Mouse (Mus musculus) forebrain, embryonic 14.5 days (tissue): ENCODE results near the gene Ccnb1ip1. TPM values are rescaled to one million over a fixed set of nuclear protein-coding genes. Genes with fewer than 3 reads are reported as not detected.
A peak's percentile ranks its signal among the peaks of the same experiment; 100 is the strongest.

Source experiments
- ATAC-seq: fragments of 200-750 bp; cut with Nextera tagmentation; 2 replicates; pipeline ENCODE4 v1.8.0; 2017; ENCODE audit warnings: mild to moderate bottlenecking, moderate library complexity
- DNase-seq: peaks from one replicate; pipeline ENCODE4 v3.0.0-alpha.2; 2015; ENCODE audit warnings: low spot score
- H3K27ac ChIP-seq: fragments of 300-500 bp; sonication (generic); 2 replicates; pipeline ENCODE4 v1.5.1; 2014; ENCODE audit warnings: low read depth, mild to moderate bottlenecking, control low read depth, low read length, moderate library complexity
- H3K27me3 ChIP-seq: fragments of 300-500 bp; sonication (generic); replicated peaks from 2 replicates; pipeline ENCODE4 v1.6.1; 2014; ENCODE audit warnings: low read length, control low read depth, mixed read lengths; ENCODE audit not compliant: control insufficient read depth, insufficient read depth
- H3K36me3 ChIP-seq: fragments of 300-500 bp; sonication (generic); 2 replicates; pipeline ENCODE4 v1.6.1; 2014; ENCODE audit warnings: low read length, control low read depth; ENCODE audit not compliant: control insufficient read depth, insufficient read depth
- H3K4me1 ChIP-seq: fragments of 300-500 bp; sonication (generic); 2 replicates; pipeline ENCODE4 v1.6.1; 2014; ENCODE audit warnings: antibody characterized with exemption, low read length, control low read depth; ENCODE audit not compliant: control insufficient read depth, insufficient read depth
- H3K4me2 ChIP-seq: fragments of 300-500 bp; sonication (generic); 2 replicates; pipeline ENCODE4 v1.6.1; 2014; ENCODE audit warnings: mild to moderate bottlenecking, control low read depth, low read length
- H3K4me3 ChIP-seq: fragments of 300-500 bp; sonication (generic); 2 replicates; pipeline ENCODE4 v1.5.1; 2014; ENCODE audit warnings: low read depth, low read length, control low read depth
- H3K9ac ChIP-seq: fragments of 300-500 bp; sonication (generic); 2 replicates; pipeline ENCODE4 v1.6.1; 2014; ENCODE audit warnings: mild to moderate bottlenecking, low read length, control low read depth, moderate library complexity
- H3K9me3 ChIP-seq: fragments of 300-500 bp; sonication (generic); replicated peaks from 2 replicates; pipeline ENCODE4 v1.6.1; 2016; ENCODE audit warnings: low read length, control low read depth, mixed read lengths; ENCODE audit not compliant: control insufficient read depth
- WGBS: fragments of 180-500 bp; shearing (Covaris S2); extraction: QIAGEN DNeasy Blood & Tissue Kit; methylation state at CpG from one replicate; pipeline ENCODE4 v1.1.7; 2014; 5-methylcytosine and 5-hydroxymethylcytosine counted together
- polyA plus RNA-seq: library from polyadenylated mRNA; unstranded; fragments of >200 nt; fragmentation: Nextera tagmentation; extraction: Ambion mirVana; gene quantifications from 2 replicates; pipeline ENCODE4 v1.2.1, GENCODE M21; 2014

The Ccnb1ip1 gene
- polyA plus RNA-seq, 1 experiment from 2014 or later: 0.11 TPM

DNA sequence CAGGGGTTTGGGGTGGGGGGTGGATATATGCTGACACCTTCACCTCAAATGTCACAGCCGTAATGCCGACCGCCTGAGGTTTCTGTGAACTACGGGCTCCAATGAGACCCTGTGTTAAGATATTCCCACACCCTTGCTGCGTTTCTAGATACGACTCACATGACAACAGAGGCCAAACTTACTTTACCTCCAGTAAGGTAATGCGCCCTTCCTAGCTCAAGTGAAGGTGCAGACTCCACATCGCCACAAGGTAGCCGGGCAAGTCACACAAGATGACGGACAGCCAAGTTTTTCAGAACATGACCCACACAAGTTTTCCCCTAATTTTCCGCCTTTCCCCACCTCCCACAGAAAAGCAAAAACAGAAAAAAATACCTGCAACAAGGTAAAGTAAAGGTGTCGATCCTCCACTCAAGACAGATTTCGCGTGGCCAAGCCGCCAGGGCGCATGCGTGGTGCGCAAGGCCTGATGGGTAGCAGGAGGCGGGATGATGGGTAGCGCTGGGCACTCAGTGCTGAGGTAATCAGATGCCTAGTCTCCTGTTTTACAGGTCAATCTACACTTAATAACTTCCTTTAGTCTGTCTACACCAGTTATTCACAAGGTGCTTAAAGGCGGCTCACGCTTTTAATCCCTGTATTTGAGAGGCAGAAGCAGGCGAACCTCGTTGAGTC, 12.1 kb downstream of the Ccnb1ip1 start:
- no peak overlapping the region for H3K27ac ChIP-seq
- DNase-seq: no peak
- H3K36me3 ChIP-seq: no peaks in the 10 kb centered on the region
- H3K9ac ChIP-seq: no peak overlapping the region
- ATAC-seq: no peak
- WGBS: 93% methylated on average over 24 of the region's 24 CpGs
- H3K4me2 ChIP-seq: no peak overlapping the region
- H3K4me3 ChIP-seq: no peak overlapping the region
- H3K9me3 ChIP-seq: no peaks in the 10 kb centered on the region
- H3K4me1 ChIP-seq: no peaks in the 10 kb centered on the region
- H3K27me3 ChIP-seq: no peaks in the 10 kb centered on the region

DNA sequence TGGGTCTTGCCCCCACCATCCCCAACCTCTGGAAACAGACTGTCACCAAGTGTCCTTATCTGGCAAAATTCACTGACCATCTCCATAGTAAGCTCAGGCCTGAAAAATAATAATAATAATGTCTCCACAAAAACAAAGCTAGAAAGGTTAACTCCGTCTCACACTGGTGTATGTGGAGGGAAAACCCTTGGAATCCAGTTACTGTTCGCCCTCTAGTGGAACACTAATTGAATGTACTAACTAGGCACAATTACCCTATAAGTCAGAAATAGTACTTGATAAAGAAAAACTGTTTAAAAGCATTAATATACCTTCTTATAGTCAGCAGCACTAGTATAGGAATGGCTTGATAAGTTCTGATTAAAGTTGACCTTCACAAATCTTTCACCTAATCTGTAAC, 19.4 kb downstream of the Ccnb1ip1 start:
- H3K4me3 ChIP-seq: no peak overlapping the region
- H3K9ac ChIP-seq: no peak overlapping the region
- WGBS: 24% methylated on average over 2 of the region's 2 CpGs
- H3K9me3 ChIP-seq: no peaks in the 10 kb centered on the region
- H3K4me2 ChIP-seq: no peak overlapping the region
- no peak overlapping the region for H3K27ac ChIP-seq
- H3K27me3 ChIP-seq: no peaks in the 10 kb centered on the region
- DNase-seq (peak; percentile 56), ATAC-seq (no peak)
- no peaks in the 10 kb centered on the region for H3K36me3 ChIP-seq
- peaks cover 6% of the 10 kb centered on the region; the same call in 1 of the 2 replicates for H3K4me1 ChIP-seq

DNA sequence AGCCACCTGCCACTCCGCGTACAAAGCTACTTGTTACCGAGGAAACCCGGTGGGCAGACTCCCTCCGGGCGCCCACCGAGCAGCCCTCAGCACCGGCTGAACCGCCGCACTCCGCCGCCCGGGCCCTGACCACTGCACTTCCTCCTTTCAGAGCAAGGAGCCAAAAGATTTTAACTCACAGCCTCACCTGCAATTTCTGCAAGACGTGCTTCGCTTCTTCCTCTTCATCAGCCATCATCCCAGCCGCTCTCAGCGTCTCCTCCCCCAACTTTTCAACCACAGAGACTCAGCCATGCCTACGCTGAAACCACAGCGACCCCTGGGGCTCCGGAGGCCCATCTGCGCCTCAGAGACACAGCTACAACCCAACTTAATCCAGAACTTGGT, 22.3 kb downstream of the Ccnb1ip1 start, which contains the start of gene Ttc5:
Ttc5 (minus strand) TSS at position 269 of the 387 bp plus-strand sequence.
- peaks cover 6% of the 10 kb centered on the region; the same call in 1 of the 2 replicates for H3K4me1 ChIP-seq
- WGBS: under 1% methylated on average over 21 of the region's 21 CpGs

GRCm38 (mm10) chr14:50784391-50785250, 22.9 kb downstream of the Ccnb1ip1 start:
- peak overlapping the region; percentile 84 for H3K27ac ChIP-seq
- H3K4me3 ChIP-seq: peak overlapping the region; percentile 72
- H3K9me3 ChIP-seq: no peaks in the 10 kb centered on the region
- WGBS: 22% methylated on average over 16 of the region's 16 CpGs
- peak; percentile 4 for DNase-seq
- ATAC-seq: no peak
- H3K4me2 ChIP-seq: peak overlapping the region; percentile 58
- peaks cover 19% of the 10 kb centered on the region for H3K36me3 ChIP-seq
- H3K4me1 ChIP-seq: peaks cover 6% of the 10 kb centered on the region; the same call in 1 of the 2 replicates
- peak overlapping the region; percentile 82 for H3K9ac ChIP-seq
- no peaks in the 10 kb centered on the region for H3K27me3 ChIP-seq

More for the DNA sequence above, 22.3 kb downstream of the Ccnb1ip1 start, which contains the start of gene Ttc5:
- no peaks in the 10 kb centered on the region for H3K27me3 ChIP-seq
- peak within 1 kb of the TSS; percentile 72 for H3K4me3 ChIP-seq
- peak; percentile 93 for DNase-seq
- H3K9me3 ChIP-seq: no peaks in the 10 kb centered on the region
- peak; percentile 97 for ATAC-seq
- peak within 1 kb of the TSS; percentile 58 for H3K4me2 ChIP-seq
- peaks cover 14% of the 10 kb centered on the region for H3K36me3 ChIP-seq
- peak within 1 kb of the TSS; percentile 82 for H3K9ac ChIP-seq
- H3K27ac ChIP-seq: peak within 1 kb of the TSS; percentile 84

GRCm38 (mm10) chr14:50782166-50782565, 25.4 kb downstream of the Ccnb1ip1 start:
- Histone ChIP-seq H3K4me3 (no peak overlapping the region), H3K27ac (no peak overlapping the region), H3K4me2 (no peak overlapping the region), H3K36me3 (peaks cover 32% of the 10 kb centered on the region), H3K9ac (no peak overlapping the region), H3K9me3 (no peaks in the 10 kb centered on the region), H3K4me1 (peaks cover 6% of the 10 kb centered on the region; the same call in 1 of the 2 replicates), H3K27me3 (no peaks in the 10 kb centered on the region)
- ATAC-seq (no peak), DNase-seq (no peak)
- 90% methylated on average over 3 of the region's 3 CpGs for WGBS

DNA sequence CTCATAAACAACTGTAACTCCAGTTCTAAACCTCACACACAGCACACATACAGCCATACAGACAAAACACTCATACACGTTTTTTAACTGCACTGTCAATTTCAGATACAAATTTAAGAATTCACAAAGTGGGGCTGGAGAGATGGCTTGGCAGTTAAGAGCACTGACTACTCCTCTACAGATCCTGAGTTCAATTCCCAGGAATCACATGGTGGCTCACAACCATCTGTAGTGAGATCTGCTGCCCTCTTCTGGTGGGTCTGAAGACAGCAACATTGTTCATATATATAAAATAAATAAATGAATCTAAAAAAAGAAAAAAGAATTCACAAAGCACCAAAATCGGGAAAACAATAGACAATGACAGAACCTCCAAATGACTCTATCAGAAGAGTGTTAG, 36.2 kb downstream of the Ccnb1ip1 start:
- WGBS: 86% methylated on average over 2 of the region's 2 CpGs
- no peak overlapping the region for H3K9ac ChIP-seq
- no peak overlapping the region for H3K27ac ChIP-seq
- no peak overlapping the region for H3K4me2 ChIP-seq
- DNase-seq: peak; percentile 9
- no peak overlapping the region for H3K4me3 ChIP-seq
- H3K4me1 ChIP-seq: no peaks in the 10 kb centered on the region
- no peaks in the 10 kb centered on the region for H3K27me3 ChIP-seq
- no peak for ATAC-seq
- H3K36me3 ChIP-seq: peaks cover 87% of the 10 kb centered on the region
- H3K9me3 ChIP-seq: no peaks in the 10 kb centered on the region

DNA sequence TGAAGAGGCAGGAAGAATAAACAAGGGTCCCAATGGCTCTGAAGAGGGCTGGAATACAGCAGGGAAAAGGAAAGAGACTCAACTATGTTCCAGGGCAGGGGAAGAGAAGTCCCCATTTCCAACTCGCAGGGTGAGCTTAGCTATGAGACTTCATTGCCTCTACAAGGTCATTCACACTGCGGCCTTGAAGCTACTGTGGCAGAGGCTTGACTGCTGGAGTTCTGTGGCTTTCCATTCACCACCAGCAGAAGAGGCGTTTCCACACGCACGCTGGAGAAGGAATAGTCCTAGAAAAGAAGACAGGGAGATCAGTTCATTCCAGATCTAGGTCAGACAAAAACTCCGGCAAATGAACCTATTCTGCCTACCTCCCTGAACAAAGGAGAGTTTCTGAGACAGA, 41.8 kb downstream of the Ccnb1ip1 start:
- Histone ChIP-seq H3K36me3 (peaks cover 62% of the 10 kb centered on the region), H3K4me1 (no peaks in the 10 kb centered on the region), H3K9me3 (no peaks in the 10 kb centered on the region), H3K4me3 (no peak overlapping the region), H3K27me3 (no peaks in the 10 kb centered on the region), H3K9ac (no peak overlapping the region), H3K27ac (no peak overlapping the region), H3K4me2 (no peak overlapping the region)
- 93% methylated on average over 6 of the region's 6 CpGs for WGBS
- DNase-seq: no peak
- ATAC-seq: no peak

GRCm38 (mm10) chr14:50758416-50759085, 49.0 kb downstream of the Ccnb1ip1 start:
- Histone ChIP-seq H3K36me3 (peaks cover 5% of the 10 kb centered on the region; the same call in 1 of the 2 replicates), H3K9ac (no peak overlapping the region), H3K4me1 (peaks cover 2% of the 10 kb centered on the region; the same call in 1 of the 2 replicates), H3K4me2 (no peak overlapping the region), H3K27me3 (no peaks in the 10 kb centered on the region), H3K9me3 (no peaks in the 10 kb centered on the region), H3K4me3 (no peak overlapping the region), H3K27ac (no peak overlapping the region)
- WGBS: 48% methylated on average over 5 of the region's 5 CpGs
- peak; percentile 42 for DNase-seq
- ATAC-seq: peak; percentile 70; the same call in 1 of the 2 replicates
